Mouse (Mus musculus): ENCODE measurements around the gene Wfs1. TPM values are rescaled to one million over a fixed set of nuclear protein-coding genes. Genes with fewer than 3 reads are reported as not detected.
"Not testable (repeated sequence)": the region's sequence is repeated elsewhere in the genome, so short reads cannot be mapped to it uniquely, and the experiment has no call there.

Wfs1 gene
- total and polyA plus RNA-seq, 2 experiments, result 2.1 to 8.8 TPM

- no peak overlapping the region for H3K4me3 ChIP-seq (ENCODE audit: insufficient read depth, low read depth, low read length)
- 14% methylated on average over 27 of the region's 27 CpGs for WGBS
- no peaks in the 10 kb centered on the region for H3K27me3 ChIP-seq (ENCODE audit: control insufficient read depth, insufficient read depth, low read length)
- no peak for TF ChIP-seq CTCF (IDR thresholded peaks at IDR 0.05; ENCODE audit: low read depth, low read length)
- TF ChIP-seq POLR2A (IDR thresholded peaks at IDR 0.05; ENCODE audit: extremely low read depth, insufficient read depth, low read length), result no peak
- H3K79me2 ChIP-seq (ENCODE audit: control insufficient read depth, insufficient read depth, low read length), result no peaks in the 10 kb centered on the region
- H3K4me1 ChIP-seq (ENCODE audit: control insufficient read depth, insufficient read depth, low read length), result no peaks in the 10 kb centered on the region
- H3K9ac ChIP-seq (ENCODE audit: low read depth, low read length), result no peak overlapping the region
- no peak for DNase-seq (ENCODE audit: extremely low read depth, low read depth, low spot score)
- H3K36me3 ChIP-seq (ENCODE audit: control insufficient read depth, insufficient read depth, low read length), result no peaks in the 10 kb centered on the region
- no peak overlapping the region for H3K27ac ChIP-seq (replicated peaks; ENCODE audit: insufficient read depth, low read depth, low read length)
Observed at GRCm38 (mm10) chr5:37015612-37016310, 26.8 kb upstream of the Wfs1 start.

- no peak overlapping the region for H3K9ac ChIP-seq (ENCODE audit: low read depth, low read length)
- whole genome bisulfite sequencing, result 70% methylated on average over 10 of the region's 10 CpGs
- H3K4me1 ChIP-seq (ENCODE audit: control insufficient read depth, insufficient read depth, low read length), result no peaks in the 10 kb centered on the region
- no peak overlapping the region for H3K4me3 ChIP-seq (ENCODE audit: insufficient read depth, low read depth, low read length)
- H3K27me3 ChIP-seq (ENCODE audit: control insufficient read depth, insufficient read depth, low read length), result peaks cover 3% of the 10 kb centered on the region; the same call in 1 of the 2 replicates
- no peaks in the 10 kb centered on the region for H3K36me3 ChIP-seq (ENCODE audit: control insufficient read depth, insufficient read depth, low read length)
- H3K79me2 ChIP-seq (ENCODE audit: control insufficient read depth, insufficient read depth, low read length), result no peaks in the 10 kb centered on the region
- no peak for DNase-seq (ENCODE audit: extremely low read depth, low read depth, low spot score)
- H3K27ac ChIP-seq (replicated peaks; ENCODE audit: insufficient read depth, low read depth, low read length), result no peak overlapping the region
- TF ChIP-seq CTCF (IDR thresholded peaks at IDR 0.05; ENCODE audit: low read depth, low read length) (no peak), POLR2A (IDR thresholded peaks at IDR 0.05; ENCODE audit: extremely low read depth, insufficient read depth, low read length) (no peak)
Observed at GRCm38 (mm10) chr5:37010666-37011317, 21.8 kb upstream of the Wfs1 start.

GRCm38 (mm10) chr5:37009761-37010160, 20.8 kb upstream of the Wfs1 start:
- WGBS, result 23% methylated on average over 13 of the region's 13 CpGs
- H3K4me3 ChIP-seq (ENCODE audit: insufficient read depth, low read depth, low read length); H3K9ac ChIP-seq (ENCODE audit: low read depth, low read length); H3K4me1 ChIP-seq (ENCODE audit: control insufficient read depth, insufficient read depth, low read length); H3K27me3 ChIP-seq (ENCODE audit: control insufficient read depth, insufficient read depth, low read length); H3K36me3 ChIP-seq (ENCODE audit: control insufficient read depth, insufficient read depth, low read length); H3K27ac ChIP-seq (replicated peaks; ENCODE audit: insufficient read depth, low read depth, low read length); DNase-seq (ENCODE audit: extremely low read depth, low read depth, low spot score); H3K79me2 ChIP-seq (ENCODE audit: control insufficient read depth, insufficient read depth, low read length): not testable (repeated sequence)

- Histone ChIP-seq H3K27me3 (ENCODE audit: control insufficient read depth, insufficient read depth, low read length) (no peaks in the 10 kb centered on the region), H3K27ac (replicated peaks; ENCODE audit: insufficient read depth, low read depth, low read length) (no peak overlapping the region), H3K9ac (ENCODE audit: low read depth, low read length) (no peak overlapping the region), H3K36me3 (ENCODE audit: control insufficient read depth, insufficient read depth, low read length) (no peaks in the 10 kb centered on the region), H3K4me1 (ENCODE audit: control insufficient read depth, insufficient read depth, low read length) (no peaks in the 10 kb centered on the region), H3K4me3 (ENCODE audit: insufficient read depth, low read depth, low read length) (no peak overlapping the region), H3K79me2 (ENCODE audit: control insufficient read depth, insufficient read depth, low read length) (no peaks in the 10 kb centered on the region)
- TF ChIP-seq POLR2A (IDR thresholded peaks at IDR 0.05; ENCODE audit: extremely low read depth, insufficient read depth, low read length) (no peak), CTCF (IDR thresholded peaks at IDR 0.05; ENCODE audit: low read depth, low read length) (0 out of 2 replicates have a peak, but pooled peaks have one; percentile 8)
- WGBS, result 48% methylated on average over 2 of the region's 2 CpGs
- peak; percentile 38 for DNase-seq (ENCODE audit: extremely low read depth, low read depth, low spot score)
Observed at GRCm38 (mm10) chr5:37002001-37002400, 13.0 kb upstream of the Wfs1 start.

GRCm38 (mm10) chr5:37001002-37001401, 12.0 kb upstream of the Wfs1 start:
- Histone ChIP-seq H3K27ac (replicated peaks; ENCODE audit: insufficient read depth, low read depth, low read length) (no peak overlapping the region), H3K27me3 (ENCODE audit: control insufficient read depth, insufficient read depth, low read length) (no peaks in the 10 kb centered on the region), H3K36me3 (ENCODE audit: control insufficient read depth, insufficient read depth, low read length) (no peaks in the 10 kb centered on the region), H3K79me2 (ENCODE audit: control insufficient read depth, insufficient read depth, low read length) (no peaks in the 10 kb centered on the region), H3K9ac (ENCODE audit: low read depth, low read length) (no peak overlapping the region), H3K4me1 (ENCODE audit: control insufficient read depth, insufficient read depth, low read length) (no peaks in the 10 kb centered on the region), H3K4me3 (ENCODE audit: insufficient read depth, low read depth, low read length) (no peak overlapping the region)
- DNase-seq (ENCODE audit: extremely low read depth, low read depth, low spot score), result no peak
- TF ChIP-seq CTCF (IDR thresholded peaks at IDR 0.05; ENCODE audit: low read depth, low read length), result no peak
- no peak for TF ChIP-seq POLR2A (IDR thresholded peaks at IDR 0.05; ENCODE audit: extremely low read depth, insufficient read depth, low read length)
- WGBS, result 83% methylated on average over 9 of the region's 9 CpGs

GRCm38 (mm10) chr5:36997996-36998395, 9.0 kb upstream of the Wfs1 start:
- H3K79me2 ChIP-seq (ENCODE audit: control insufficient read depth, insufficient read depth, low read length), result no peaks in the 10 kb centered on the region
- no peak overlapping the region for H3K27ac ChIP-seq (replicated peaks; ENCODE audit: insufficient read depth, low read depth, low read length)
- no peaks in the 10 kb centered on the region for H3K27me3 ChIP-seq (ENCODE audit: control insufficient read depth, insufficient read depth, low read length)
- H3K4me3 ChIP-seq (ENCODE audit: insufficient read depth, low read depth, low read length), result no peak overlapping the region
- WGBS, result 51% methylated on average over 5 of the region's 5 CpGs
- no peak for DNase-seq (ENCODE audit: extremely low read depth, low read depth, low spot score)
- no peaks in the 10 kb centered on the region for H3K36me3 ChIP-seq (ENCODE audit: control insufficient read depth, insufficient read depth, low read length)
- TF ChIP-seq CTCF (IDR thresholded peaks at IDR 0.05; ENCODE audit: low read depth, low read length) (no peak), POLR2A (IDR thresholded peaks at IDR 0.05; ENCODE audit: extremely low read depth, insufficient read depth, low read length) (no peak)
- no peak overlapping the region for H3K9ac ChIP-seq (ENCODE audit: low read depth, low read length)
- no peaks in the 10 kb centered on the region for H3K4me1 ChIP-seq (ENCODE audit: control insufficient read depth, insufficient read depth, low read length)
